Mouse (Mus musculus) neural tube, embryonic 11.5 days (tissue): ENCODE measurements around the gene Tmem169. TPM values are rescaled to one million over a fixed set of nuclear protein-coding genes. Genes with fewer than 3 reads are reported as not detected.
A peak's percentile ranks its signal among the peaks of the same experiment; 100 is the strongest.

ENCODE experiments used
- ATAC-seq: fragments of 200-750 bp; cut with Nextera tagmentation; 2 replicates; pipeline ENCODE4 v1.8.0; 2017; ENCODE audit warnings: moderate number of reproducible peaks, mild to moderate bottlenecking, moderate TSS enrichment, moderate library complexity; ENCODE audit not compliant: insufficient read depth, low FRiP score, low TSS enrichment
- DNase-seq: peaks from one replicate; pipeline ENCODE4 v3.0.0-alpha.2; 2015; ENCODE audit warnings: low spot score
- H3K27ac ChIP-seq: fragments of 300-500 bp; sonication (generic); 2 replicates; pipeline ENCODE4 v1.5.1; 2014; ENCODE audit warnings: low read depth, mild to moderate bottlenecking, low read length
- H3K27me3 ChIP-seq: fragments of 300-500 bp; sonication (generic); 2 replicates; pipeline ENCODE4 v1.6.1; 2014; ENCODE audit warnings: mild to moderate bottlenecking, low read length, mixed read lengths; ENCODE audit not compliant: control insufficient read depth, insufficient read depth
- H3K36me3 ChIP-seq: fragments of 300-500 bp; sonication (generic); 2 replicates; pipeline ENCODE4 v1.6.1; 2014; ENCODE audit warnings: mild to moderate bottlenecking, low read length, moderate library complexity, mixed read lengths; ENCODE audit not compliant: control insufficient read depth, insufficient read depth
- H3K4me1 ChIP-seq: fragments of 300-500 bp; sonication (generic); 2 replicates; pipeline ENCODE4 v1.6.1; 2014; ENCODE audit warnings: low read length, mixed read lengths; ENCODE audit not compliant: control insufficient read depth, insufficient read depth
- H3K4me2 ChIP-seq: fragments of 300-500 bp; sonication (generic); 2 replicates; pipeline ENCODE4 v1.6.1; 2014; ENCODE audit warnings: low read depth, mild to moderate bottlenecking, moderate library complexity
- H3K4me3 ChIP-seq: fragments of 300-500 bp; sonication (generic); 2 replicates; pipeline ENCODE4 v1.5.1; 2014; ENCODE audit warnings: low read depth, low read length
- H3K9ac ChIP-seq: fragments of 300-500 bp; sonication (generic); 2 replicates; pipeline ENCODE4 v1.6.1; 2014; ENCODE audit warnings: mild to moderate bottlenecking, low read length
- H3K9me3 ChIP-seq: fragments of 300-500 bp; sonication (generic); 2 replicates; pipeline ENCODE4 v1.6.1; 2016; ENCODE audit warnings: low read length; ENCODE audit not compliant: control insufficient read depth
- WGBS: fragments of 180-500 bp; shearing (Covaris S2); extraction: QIAGEN DNeasy Blood & Tissue Kit; methylation state at CpG from one replicate; pipeline ENCODE4 v1.1.7; 2014; 5-methylcytosine and 5-hydroxymethylcytosine counted together
- polyA plus RNA-seq: library from polyadenylated mRNA; unstranded; fragments of >200 nt; fragmentation: Nextera tagmentation; extraction: Ambion mirVana; gene quantifications from 2 replicates; pipeline ENCODE4 v1.2.1, GENCODE M21; 2014

The Tmem169 gene
- polyA plus RNA-seq, 1 experiment from 2014 or later = 22.6 TPM

- Histone ChIP-seq H3K4me3 (no peak overlapping the region), H3K9me3 (no peaks in the 10 kb centered on the region), H3K27ac (no peak overlapping the region), H3K9ac (no peak overlapping the region), H3K27me3 (no peaks in the 10 kb centered on the region), H3K4me1 (no peaks in the 10 kb centered on the region; the same call in 1 of the 2 replicates), H3K4me2 (peak overlapping the region; percentile 10; the same call in 1 of the 2 replicates), H3K36me3 (no peaks in the 10 kb centered on the region)
- ATAC-seq = no peak
- no peak for DNase-seq
- 59% methylated on average over 4 of the region's 4 CpGs for WGBS
Observed at GRCm38 (mm10) chr1:72308919-72309318, 24.8 kb downstream of the Tmem169 start.

- no peak for ATAC-seq
- H3K4me1 ChIP-seq = no peaks in the 10 kb centered on the region; the same call in 1 of the 2 replicates
Observed at GRCm38 (mm10) chr1:72309744-72310424, 25.7 kb downstream of the Tmem169 start.

GRCm38 (mm10) chr1:72312701-72313398, 28.7 kb downstream of the Tmem169 start:
- no peak overlapping the region for H3K9ac ChIP-seq
- no peak overlapping the region for H3K27ac ChIP-seq
- no peak overlapping the region for H3K4me2 ChIP-seq
- DNase-seq = no peak
- no peaks in the 10 kb centered on the region for H3K9me3 ChIP-seq
- no peak overlapping the region for H3K4me3 ChIP-seq
- H3K27me3 ChIP-seq = no peaks in the 10 kb centered on the region
- H3K4me1 ChIP-seq = no peaks in the 10 kb centered on the region; the same call in 1 of the 2 replicates
- 88% methylated on average over 9 of the region's 9 CpGs for WGBS
- no peaks in the 10 kb centered on the region for H3K36me3 ChIP-seq
- ATAC-seq = no peak

More at GRCm38 (mm10) chr1:72309744-72310424, 25.7 kb downstream of the Tmem169 start:
- H3K27me3 ChIP-seq = no peaks in the 10 kb centered on the region
- H3K9me3 ChIP-seq = no peaks in the 10 kb centered on the region
- H3K4me2 ChIP-seq = no peak overlapping the region
- no peak overlapping the region for H3K27ac ChIP-seq
- WGBS = 62% methylated on average over 6 of the region's 6 CpGs
- peak; percentile 42 for DNase-seq
- no peaks in the 10 kb centered on the region for H3K36me3 ChIP-seq
- H3K4me3 ChIP-seq = no peak overlapping the region
- H3K9ac ChIP-seq = no peak overlapping the region

GRCm38 (mm10) chr1:72313399-72314039, 29.4 kb downstream of the Tmem169 start:
- Histone ChIP-seq H3K4me3 (no peak overlapping the region), H3K4me1 (no peaks in the 10 kb centered on the region; the same call in 1 of the 2 replicates), H3K4me2 (no peak overlapping the region), H3K27me3 (no peaks in the 10 kb centered on the region), H3K36me3 (no peaks in the 10 kb centered on the region), H3K9ac (no peak overlapping the region), H3K9me3 (no peaks in the 10 kb centered on the region), H3K27ac (no peak overlapping the region)
- ATAC-seq (no peak), DNase-seq (no peak)
- WGBS = 78% methylated on average over 5 of the region's 5 CpGs

GRCm38 (mm10) chr1:72315447-72315846, 31.3 kb downstream of the Tmem169 start:
- Histone ChIP-seq H3K36me3 (peaks cover 4% of the 10 kb centered on the region; the same call in 1 of the 2 replicates), H3K9ac (no peak overlapping the region), H3K4me3 (no peak overlapping the region), H3K27me3 (no peaks in the 10 kb centered on the region), H3K4me1 (no peaks in the 10 kb centered on the region), H3K27ac (no peak overlapping the region), H3K9me3 (no peaks in the 10 kb centered on the region), H3K4me2 (no peak overlapping the region)
- no peak for DNase-seq
- no peak for ATAC-seq
- WGBS = 87% methylated on average over 4 of the region's 4 CpGs

- no peaks in the 10 kb centered on the region for H3K27me3 ChIP-seq
- no peak overlapping the region for H3K4me3 ChIP-seq
- peaks cover 7% of the 10 kb centered on the region for H3K36me3 ChIP-seq
- H3K27ac ChIP-seq = no peak overlapping the region
- DNase-seq (no peak), ATAC-seq (no peak)
- H3K9ac ChIP-seq = no peak overlapping the region
- no peak overlapping the region for H3K4me2 ChIP-seq
- H3K9me3 ChIP-seq = no peaks in the 10 kb centered on the region
- WGBS = 80% methylated on average over 8 of the region's 8 CpGs
- H3K4me1 ChIP-seq = no peaks in the 10 kb centered on the region
Observed at GRCm38 (mm10) chr1:72316409-72316808, 32.2 kb downstream of the Tmem169 start.

GRCm38 (mm10) chr1:72316901-72317300, 32.7 kb downstream of the Tmem169 start:
- DNase-seq (no peak), ATAC-seq (no peak)
- Histone ChIP-seq H3K9ac (no peak overlapping the region), H3K27ac (no peak overlapping the region), H3K36me3 (peaks cover 7% of the 10 kb centered on the region), H3K4me3 (no peak overlapping the region), H3K27me3 (no peaks in the 10 kb centered on the region), H3K4me1 (no peaks in the 10 kb centered on the region), H3K4me2 (no peak overlapping the region), H3K9me3 (no peaks in the 10 kb centered on the region)
- 85% methylated on average over 7 of the region's 7 CpGs for WGBS

GRCm38 (mm10) chr1:72320759-72321158, 36.6 kb downstream of the Tmem169 start:
- no peak overlapping the region for H3K27ac ChIP-seq
- no peaks in the 10 kb centered on the region for H3K27me3 ChIP-seq
- H3K4me3 ChIP-seq = no peak overlapping the region
- no peak overlapping the region for H3K9ac ChIP-seq
- DNase-seq (no peak), ATAC-seq (no peak)
- WGBS = 92% methylated on average over 5 of the region's 5 CpGs
- peaks cover 7% of the 10 kb centered on the region for H3K36me3 ChIP-seq
- H3K9me3 ChIP-seq = no peaks in the 10 kb centered on the region
- H3K4me2 ChIP-seq = no peak overlapping the region
- no peaks in the 10 kb centered on the region for H3K4me1 ChIP-seq
